Mouse (Mus musculus) heart, postnatal 0 days (tissue): ENCODE results near the gene Casp9. TPM values are rescaled to one million over a fixed set of nuclear protein-coding genes. Genes with fewer than 3 reads are reported as not detected.

Experiments
- ATAC-seq: fragments of 200-750 bp; cut with Nextera tagmentation; 2 replicates; pipeline ENCODE4 v1.8.0; 2017; ENCODE audit warnings: low read depth, moderate number of reproducible peaks, moderate library complexity; ENCODE audit not compliant: insufficient read depth
- DNase-seq: peaks from one replicate; pipeline ENCODE4 v3.0.0-alpha.2; 2016; ENCODE audit warnings: low spot score
- H3K27ac ChIP-seq: fragments of 300-500 bp; sonication (generic); 2 replicates; pipeline ENCODE4 v1.5.1; 2014; ENCODE audit warnings: low read depth, mild to moderate bottlenecking
- H3K27me3 ChIP-seq: fragments of 300-500 bp; sonication (generic); 2 replicates; pipeline ENCODE4 v1.6.1; 2014; ENCODE audit warnings: low read length, mixed read lengths; ENCODE audit not compliant: control insufficient read depth, insufficient read depth
- H3K36me3 ChIP-seq: fragments of 300-500 bp; sonication (generic); replicated peaks from 2 replicates; pipeline ENCODE4 v1.6.1; 2014; ENCODE audit warnings: low read length, mixed read lengths; ENCODE audit not compliant: control insufficient read depth, insufficient read depth
- H3K4me1 ChIP-seq: fragments of 300-500 bp; sonication (generic); 2 replicates; pipeline ENCODE4 v1.6.1; 2014; ENCODE audit warnings: antibody characterized with exemption; ENCODE audit not compliant: control insufficient read depth, insufficient read depth
- H3K4me2 ChIP-seq: fragments of 300-500 bp; sonication (generic); 2 replicates; pipeline ENCODE4 v1.6.1; 2014; ENCODE audit warnings: low read depth, mild to moderate bottlenecking, low read length, moderate library complexity
- H3K4me3 ChIP-seq: fragments of 300-500 bp; sonication (generic); 2 replicates; pipeline ENCODE4 v1.5.1; 2014; ENCODE audit warnings: low read depth, low read length
- H3K9ac ChIP-seq: fragments of 300-500 bp; sonication (generic); replicated peaks from 2 replicates; pipeline ENCODE4 v1.6.1; 2014; ENCODE audit warnings: low read depth, low read length, mixed read lengths
- H3K9me3 ChIP-seq: fragments of 300-500 bp; sonication (generic); replicated peaks from 2 replicates; pipeline ENCODE4 v1.6.1; 2016; ENCODE audit warnings: low read length; ENCODE audit not compliant: control insufficient read depth
- CTCF ChIP-seq: IDR thresholded peaks from 2 replicates; pipeline ENCODE4 v1.5.1; 2016; ENCODE audit warnings: antibody characterized with exemption, control low read depth, low read depth
- EP300 ChIP-seq: IDR thresholded peaks from 2 replicates; pipeline ENCODE4 v1.6.1; 2016; ENCODE audit warnings: antibody characterized with exemption, low read depth
- WGBS: fragments of 180-500 bp; shearing (Covaris S2); extraction: QIAGEN DNeasy Blood & Tissue Kit; methylation state at CpG from one replicate; pipeline ENCODE4 v1.1.7; 2014; 5-methylcytosine and 5-hydroxymethylcytosine counted together
- polyA plus RNA-seq: library from polyadenylated mRNA; unstranded; fragments of >200 nt; fragmentation: Nextera tagmentation; extraction: Ambion mirVana; gene quantifications from 2 replicates; pipeline ENCODE4 v1.2.1, GENCODE M21; 2015
- total RNA-seq: library from RNA; depleted of rRNA; stranded (reverse); fragments of >200 nt; gene quantifications from 2 replicates; pipeline ENCODE4 v1.2.3, GENCODE M21; 2014; ENCODE audit warnings: low replicate concordance

Casp9 gene
- total and polyA plus RNA-seq, 2 experiments from 2014 or later = 12.8 to 26.0 TPM

- Histone ChIP-seq H3K9me3 (no peaks in the 10 kb centered on the region), H3K27me3 (no peaks in the 10 kb centered on the region), H3K9ac (no peak within 1 kb of the TSS), H3K4me1 (no peaks in the 10 kb centered on the region), H3K4me2 (no peak within 1 kb of the TSS), H3K36me3 (no peaks in the 10 kb centered on the region), H3K27ac (no peak within 1 kb of the TSS), H3K4me3 (no peak within 1 kb of the TSS)
- WGBS = 72% methylated on average over 5 of the region's 5 CpGs
- ATAC-seq = no peak
- TF ChIP-seq CTCF (no peak), EP300 (no peak)
- no peak for DNase-seq
Measured at GRCm38 (mm10) chr4:141826060-141826459, 32.6 kb downstream of the Casp9 start, which contains the start of gene Cela2a. Gene Cela2a (minus strand): TSS chr4:141826160.

DNA sequence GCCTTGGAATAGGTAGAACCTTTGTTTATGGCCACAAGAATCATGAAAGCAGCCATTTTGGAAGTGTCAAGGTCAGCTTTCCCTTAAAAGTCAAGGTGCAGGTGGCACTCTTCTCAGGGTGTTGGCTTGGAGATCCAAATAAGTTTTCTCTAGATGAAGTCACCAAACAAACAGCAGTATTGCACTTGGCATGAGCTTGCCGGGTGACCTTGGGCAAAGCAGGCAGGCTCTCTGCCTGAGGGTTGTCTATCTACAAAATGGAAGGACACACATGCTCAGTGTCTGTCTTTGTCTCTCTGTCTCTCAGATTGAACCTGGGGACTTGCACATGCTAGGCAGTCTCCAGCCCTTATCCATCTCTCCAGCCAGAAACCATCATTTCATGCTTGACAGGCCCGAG is 34.0 kb downstream of the Casp9 start:
- no peak for ATAC-seq
- TF ChIP-seq CTCF (no peak), EP300 (no peak)
- H3K4me2 ChIP-seq = no peak overlapping the region
- no peak overlapping the region for H3K27ac ChIP-seq
- DNase-seq = no peak
- no peaks in the 10 kb centered on the region for H3K36me3 ChIP-seq
- H3K9ac ChIP-seq = no peak overlapping the region
- WGBS = 81% methylated on average over 2 of the region's 2 CpGs
- H3K4me3 ChIP-seq = no peak overlapping the region
- no peaks in the 10 kb centered on the region for H3K4me1 ChIP-seq
- H3K27me3 ChIP-seq = no peaks in the 10 kb centered on the region
- no peaks in the 10 kb centered on the region for H3K9me3 ChIP-seq

DNA sequence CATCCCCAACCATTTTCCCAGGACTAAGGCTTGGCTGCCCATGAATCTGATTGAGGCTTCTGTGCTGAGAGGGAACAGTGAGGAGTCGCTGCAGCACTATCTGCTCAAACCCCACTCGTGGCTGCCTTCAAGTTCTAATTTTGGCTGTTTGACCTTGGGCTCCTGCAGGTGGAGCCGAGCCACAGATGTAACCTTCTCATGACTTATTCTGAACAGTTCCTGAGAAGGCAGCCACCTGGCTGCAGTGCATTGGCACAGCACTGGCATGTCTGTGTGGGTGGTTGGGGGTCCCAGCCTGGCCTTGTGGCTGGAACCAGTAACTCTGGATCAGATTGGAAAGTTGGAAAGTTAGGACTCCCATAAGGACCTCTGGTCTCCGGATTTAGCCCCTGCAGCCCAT is 34.8 kb downstream of the Casp9 start:
- TF ChIP-seq EP300 (no peak), CTCF (0 out of 2 replicates have a peak, but pooled peaks have one; percentile 19)
- Histone ChIP-seq H3K4me3 (no peak overlapping the region), H3K27me3 (no peaks in the 10 kb centered on the region), H3K9me3 (no peaks in the 10 kb centered on the region), H3K9ac (no peak overlapping the region), H3K27ac (peak overlapping the region; percentile 55; the same call in 1 of the 2 replicates), H3K4me2 (no peak overlapping the region), H3K36me3 (no peaks in the 10 kb centered on the region), H3K4me1 (no peaks in the 10 kb centered on the region)
- peak; percentile 18 for DNase-seq
- 26% methylated on average over 4 of the region's 4 CpGs for WGBS
- ATAC-seq = peak; percentile 69

GRCm38 (mm10) chr4:141830381-141830780 is 37.0 kb downstream of the Casp9 start:
- no peaks in the 10 kb centered on the region for H3K9me3 ChIP-seq
- no peaks in the 10 kb centered on the region for H3K4me1 ChIP-seq
- no peak overlapping the region for H3K27ac ChIP-seq
- WGBS = 55% methylated on average over 11 of the region's 11 CpGs
- ATAC-seq = no peak
- no peaks in the 10 kb centered on the region for H3K27me3 ChIP-seq
- no peaks in the 10 kb centered on the region for H3K36me3 ChIP-seq
- no peak for TF ChIP-seq CTCF
- TF ChIP-seq EP300 = no peak
- no peak overlapping the region for H3K4me2 ChIP-seq
- DNase-seq = no peak
- H3K9ac ChIP-seq = no peak overlapping the region
- no peak overlapping the region for H3K4me3 ChIP-seq

DNA sequence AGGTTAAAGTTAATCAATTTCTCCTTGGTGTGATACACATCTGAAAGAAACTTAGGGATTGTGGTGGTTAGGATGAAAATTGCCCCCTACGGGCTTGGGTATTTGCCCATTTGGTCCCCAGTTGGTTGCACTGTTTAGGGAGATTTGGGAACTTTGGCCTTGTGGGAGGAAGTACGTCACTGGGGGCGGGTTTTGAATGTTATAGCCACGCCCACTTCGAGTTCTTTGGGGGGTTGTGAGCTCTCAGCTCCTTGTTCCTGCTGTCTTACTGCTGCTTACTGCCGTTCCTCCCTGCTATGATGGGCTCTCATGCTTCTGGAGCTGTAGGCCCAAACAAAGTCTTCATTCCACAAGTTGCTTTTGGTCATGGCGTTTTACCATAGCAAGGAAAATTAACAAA is 37.9 kb downstream of the Casp9 start:
- no peak for TF ChIP-seq EP300
- TF ChIP-seq CTCF = no peak
- H3K4me2 ChIP-seq = no peak overlapping the region
- DNase-seq (no peak), ATAC-seq (no peak)
- no peak overlapping the region for H3K4me3 ChIP-seq
- no peaks in the 10 kb centered on the region for H3K9me3 ChIP-seq
- H3K9ac ChIP-seq = no peak overlapping the region
- H3K36me3 ChIP-seq = no peaks in the 10 kb centered on the region
- 67% methylated on average over 7 of the region's 7 CpGs for WGBS
- no peaks in the 10 kb centered on the region for H3K4me1 ChIP-seq
- H3K27me3 ChIP-seq = no peaks in the 10 kb centered on the region
- H3K27ac ChIP-seq = no peak overlapping the region

- no peak for TF ChIP-seq EP300
- TF ChIP-seq CTCF = no peak
- Histone ChIP-seq H3K4me2 (no peak overlapping the region), H3K4me3 (no peak overlapping the region), H3K4me1 (no peaks in the 10 kb centered on the region), H3K9me3 (no peaks in the 10 kb centered on the region), H3K36me3 (no peaks in the 10 kb centered on the region), H3K9ac (no peak overlapping the region), H3K27me3 (no peaks in the 10 kb centered on the region), H3K27ac (no peak overlapping the region)
- WGBS = 40% methylated on average over 1 of the region's 1 CpGs
- ATAC-seq = no peak
- DNase-seq = no peak
Measured at GRCm38 (mm10) chr4:141833911-141834310, 40.5 kb downstream of the Casp9 start.
